Mouse (Mus musculus) kidney, adult 2 months (tissue): ENCODE measurements around the gene Rad9a.

Experiments
- CTCF ChIP-seq: fragments of 200-500 bp; conservative IDR thresholded peaks from 2 replicates; pipeline ENCODE4 v1.5.1; 2011; ENCODE audit warnings: low read depth, mild to moderate bottlenecking, control low read depth, low read length, moderate library complexity, mixed read lengths; ENCODE audit not compliant: insufficient read depth, insufficient read length
- POLR2A ChIP-seq: fragments of 200-500 bp; IDR thresholded peaks from one replicate; pipeline ENCODE4 v1.6.1; 2011; ENCODE audit warnings: low read depth, low read length, control low read depth

GRCm38 (mm10) chr19:4175368-4175947 lies 26.0 kb downstream of the Rad9a start, which contains the start of gene Carns1:
- TF ChIP-seq POLR2A (no peak), CTCF (no peak)
